Mouse (Mus musculus) hindbrain, embryonic 16.5 days (tissue): Measurements from ENCODE around the gene Cuedc1. TPM values are rescaled to one million over a fixed set of nuclear protein-coding genes. Genes with fewer than 3 reads are reported as not detected.
A peak's percentile ranks its signal among the peaks of the same experiment; 100 is the strongest.

Experiments used
- ATAC-seq: fragments of 200-750 bp; cut with Nextera tagmentation; 2 replicates; pipeline ENCODE4 v1.8.0; 2017; ENCODE audit warnings: moderate TSS enrichment, moderate library complexity
- H3K27ac ChIP-seq: fragments of 300-500 bp; sonication (generic); 2 replicates; pipeline ENCODE4 v1.5.1; 2014; ENCODE audit warnings: low read depth, mild to moderate bottlenecking, control low read depth, low read length, moderate library complexity
- H3K27me3 ChIP-seq: fragments of 300-500 bp; sonication (generic); replicated peaks from 2 replicates; pipeline ENCODE4 v1.6.1; 2014; ENCODE audit warnings: low read length; ENCODE audit not compliant: control insufficient read depth, insufficient read depth
- H3K36me3 ChIP-seq: fragments of 300-500 bp; sonication (generic); 2 replicates; pipeline ENCODE4 v1.6.1; 2014; ENCODE audit warnings: mild to moderate bottlenecking, low read length, moderate library complexity, mixed read lengths; ENCODE audit not compliant: control insufficient read depth, insufficient read depth
- H3K4me1 ChIP-seq: fragments of 300-500 bp; sonication (generic); 2 replicates; pipeline ENCODE4 v1.6.1; 2014; ENCODE audit warnings: low read depth, low read length; ENCODE audit not compliant: control insufficient read depth, insufficient read depth
- H3K4me2 ChIP-seq: fragments of 300-500 bp; sonication (generic); 2 replicates; pipeline ENCODE4 v1.6.1; 2014; ENCODE audit warnings: mild to moderate bottlenecking, low read length, control low read depth, moderate library complexity
- H3K4me3 ChIP-seq: fragments of 300-500 bp; sonication (generic); 2 replicates; pipeline ENCODE4 v1.5.1; 2014; ENCODE audit warnings: mild to moderate bottlenecking, low read length, control low read depth, moderate library complexity
- H3K9ac ChIP-seq: fragments of 300-500 bp; sonication (generic); 2 replicates; pipeline ENCODE4 v1.6.1; 2014; ENCODE audit warnings: low read depth, mild to moderate bottlenecking, control low read depth, low read length, moderate library complexity
- H3K9me3 ChIP-seq: fragments of 300-500 bp; sonication (generic); 2 replicates; pipeline ENCODE4 v1.6.1; 2014; ENCODE audit warnings: mild to moderate bottlenecking, low read length, moderate library complexity; ENCODE audit not compliant: control insufficient read depth
- WGBS: fragments of 180-500 bp; shearing (Covaris S2); extraction: QIAGEN DNeasy Blood & Tissue Kit; methylation state at CpG from one replicate; pipeline ENCODE4 v1.1.7; 2014; 5-methylcytosine and 5-hydroxymethylcytosine counted together
- polyA plus RNA-seq: library from polyadenylated mRNA; unstranded; fragments of >200 nt; fragmentation: Nextera tagmentation; extraction: Ambion mirVana; gene quantifications from 2 replicates; pipeline ENCODE4 v1.2.1, GENCODE M21; 2015

The Cuedc1 gene
- polyA plus RNA-seq, 1 experiment from 2014 or later: 29.9 TPM

GRCm38 (mm10) chr11:88168611-88169010 lies 70.8 kb downstream of the Cuedc1 start:
- Histone ChIP-seq H3K36me3 (no peaks in the 10 kb centered on the region), H3K9me3 (no peaks in the 10 kb centered on the region), H3K4me2 (no peak overlapping the region), H3K9ac (no peak overlapping the region), H3K4me1 (peaks cover 16% of the 10 kb centered on the region), H3K4me3 (no peak overlapping the region), H3K27me3 (no peaks in the 10 kb centered on the region), H3K27ac (no peak overlapping the region)
- no peak for ATAC-seq
- WGBS: 30% methylated on average over 3 of the region's 3 CpGs

DNA sequence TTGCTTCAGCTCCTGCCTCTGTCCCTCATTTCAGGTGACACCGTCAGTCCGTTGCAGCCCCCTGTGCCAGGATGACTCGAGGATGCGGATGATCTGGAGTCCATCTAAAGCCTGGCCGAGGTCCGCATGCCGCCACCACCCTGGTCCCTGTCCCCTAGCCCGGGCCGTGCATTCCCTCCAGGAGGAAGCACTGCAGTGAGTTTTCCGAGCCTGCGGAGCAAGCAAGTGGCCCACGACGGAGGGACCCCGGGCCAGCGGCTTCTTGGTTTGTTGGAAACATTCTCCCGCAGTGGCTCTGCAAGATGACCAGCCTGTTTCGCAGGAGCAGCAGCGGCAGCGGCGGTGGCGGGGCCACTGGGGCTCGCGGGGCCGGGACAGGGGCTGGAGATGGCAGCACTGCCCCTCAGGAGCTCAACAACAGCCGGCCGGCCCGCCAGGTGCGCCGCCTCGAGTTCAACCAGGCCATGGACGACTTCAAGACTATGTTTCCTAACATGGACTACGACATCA lies 71.7 kb downstream of the Cuedc1 start:
- no peak overlapping the region for H3K4me3 ChIP-seq
- H3K4me1 ChIP-seq: peaks cover 15% of the 10 kb centered on the region
- 31% methylated on average over 32 of the region's 32 CpGs for WGBS
- no peak overlapping the region for H3K27ac ChIP-seq
- no peak overlapping the region for H3K4me2 ChIP-seq
- peak overlapping the region; percentile 25; the same call in 1 of the 2 replicates for H3K9ac ChIP-seq
- H3K9me3 ChIP-seq: no peaks in the 10 kb centered on the region
- H3K27me3 ChIP-seq: no peaks in the 10 kb centered on the region
- no peaks in the 10 kb centered on the region for H3K36me3 ChIP-seq
- ATAC-seq: no peak

DNA sequence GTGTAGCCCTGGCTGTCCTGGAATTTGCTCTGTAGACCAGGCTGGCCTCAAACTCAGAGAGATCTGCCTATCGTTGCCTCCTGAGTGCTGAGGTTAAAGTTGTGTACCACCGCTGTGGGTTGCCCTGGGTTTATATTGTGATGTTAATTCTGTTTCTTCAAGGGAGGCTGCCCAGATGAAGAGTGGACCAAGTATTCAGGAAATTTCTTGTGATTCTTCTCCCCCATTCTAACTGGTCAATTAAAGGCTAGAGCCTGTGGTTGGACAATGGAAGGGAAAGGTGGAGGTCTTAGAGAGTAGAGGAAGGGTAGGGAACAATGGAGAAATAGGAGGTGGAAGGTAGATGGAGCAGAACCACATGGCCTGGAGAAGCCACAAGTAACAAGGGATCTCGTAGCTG lies 72.7 kb downstream of the Cuedc1 start:
- Histone ChIP-seq H3K4me2 (no peak overlapping the region), H3K9me3 (no peaks in the 10 kb centered on the region), H3K4me3 (no peak overlapping the region), H3K9ac (no peak overlapping the region), H3K36me3 (no peaks in the 10 kb centered on the region), H3K27ac (no peak overlapping the region), H3K4me1 (peaks cover 13% of the 10 kb centered on the region), H3K27me3 (no peaks in the 10 kb centered on the region)
- no peak for ATAC-seq
- 45% methylated on average over 3 of the region's 3 CpGs for WGBS

DNA sequence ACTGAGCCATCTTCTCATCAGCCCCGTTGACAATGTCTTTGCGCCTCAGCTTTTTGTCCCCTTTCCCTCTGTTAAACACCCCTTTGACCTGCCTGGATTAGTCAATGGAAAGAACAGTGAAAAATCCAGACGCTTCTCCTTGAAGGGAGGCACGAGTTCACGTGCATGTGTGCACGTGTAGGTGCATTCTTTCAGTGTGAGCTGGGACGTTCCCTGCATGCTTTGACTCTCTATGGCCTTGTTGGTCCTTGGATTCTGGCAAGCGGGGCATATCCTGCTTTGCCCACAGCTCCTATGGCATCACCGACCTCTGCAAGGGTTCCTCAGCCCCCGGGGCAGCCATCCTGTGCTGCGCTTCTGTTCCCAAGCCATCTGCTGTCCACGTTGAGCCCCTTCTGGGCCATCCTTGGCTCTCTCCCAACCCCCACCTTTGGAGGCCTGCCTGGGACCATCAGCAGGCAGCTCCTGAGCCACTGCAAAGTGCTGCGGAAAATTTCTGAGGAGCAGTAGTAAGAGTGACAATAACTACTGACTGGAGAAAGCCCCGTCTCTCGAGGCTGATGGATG lies 74.1 kb downstream of the Cuedc1 start:
- H3K4me2 ChIP-seq: no peak overlapping the region
- no peak overlapping the region for H3K4me3 ChIP-seq
- peaks cover 10% of the 10 kb centered on the region for H3K4me1 ChIP-seq
- H3K9me3 ChIP-seq: no peaks in the 10 kb centered on the region
- H3K27ac ChIP-seq: no peak overlapping the region
- H3K27me3 ChIP-seq: no peaks in the 10 kb centered on the region
- no peak overlapping the region for H3K9ac ChIP-seq
- WGBS: 56% methylated on average over 15 of the region's 15 CpGs
- no peaks in the 10 kb centered on the region for H3K36me3 ChIP-seq
- no peak for ATAC-seq

DNA sequence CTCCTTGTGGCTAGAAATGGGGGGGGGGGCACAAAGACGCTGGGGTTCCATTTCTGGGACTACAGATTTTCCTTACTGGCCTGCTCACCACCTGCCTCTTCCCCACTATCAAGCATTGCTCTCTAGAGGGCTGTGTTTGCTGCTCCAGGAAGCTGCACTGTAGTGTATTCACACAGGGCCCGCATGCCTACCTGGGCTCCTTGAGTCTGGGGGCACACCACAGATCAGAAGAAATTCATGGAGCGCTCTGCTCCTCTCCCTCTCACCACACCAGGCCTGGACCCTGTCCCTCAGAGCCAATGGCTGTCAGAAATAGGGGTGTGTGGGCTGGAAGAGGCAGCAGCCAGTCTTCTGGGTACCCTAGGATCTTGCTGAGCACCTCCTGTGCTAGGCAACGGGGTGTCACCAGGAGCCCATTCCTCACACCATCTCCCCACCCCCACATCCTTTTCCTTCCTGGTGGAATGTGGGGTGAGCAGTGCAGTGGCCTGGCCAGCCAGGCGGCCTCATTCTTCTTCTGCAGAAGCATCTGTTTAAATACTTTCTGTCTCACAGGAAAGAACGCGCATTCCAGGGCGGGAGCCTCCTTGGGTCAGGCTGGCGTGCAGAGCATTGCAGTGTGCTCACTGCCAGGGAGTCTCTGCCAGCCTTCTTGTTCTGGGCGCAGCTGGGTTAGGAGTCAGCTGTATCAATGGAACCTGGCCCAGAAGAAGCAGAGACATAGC lies 74.9 kb downstream of the Cuedc1 start:
- peak overlapping the region; percentile 24; the same call in 1 of the 2 replicates for H3K27ac ChIP-seq
- no peaks in the 10 kb centered on the region for H3K27me3 ChIP-seq
- no peaks in the 10 kb centered on the region for H3K9me3 ChIP-seq
- peaks cover 10% of the 10 kb centered on the region for H3K4me1 ChIP-seq
- H3K36me3 ChIP-seq: peaks cover 5% of the 10 kb centered on the region; the same call in 1 of the 2 replicates
- H3K9ac ChIP-seq: no peak overlapping the region
- ATAC-seq: peak; percentile 80
- no peak overlapping the region for H3K4me3 ChIP-seq
- H3K4me2 ChIP-seq: no peak overlapping the region
- WGBS: 30% methylated on average over 10 of the region's 10 CpGs

DNA sequence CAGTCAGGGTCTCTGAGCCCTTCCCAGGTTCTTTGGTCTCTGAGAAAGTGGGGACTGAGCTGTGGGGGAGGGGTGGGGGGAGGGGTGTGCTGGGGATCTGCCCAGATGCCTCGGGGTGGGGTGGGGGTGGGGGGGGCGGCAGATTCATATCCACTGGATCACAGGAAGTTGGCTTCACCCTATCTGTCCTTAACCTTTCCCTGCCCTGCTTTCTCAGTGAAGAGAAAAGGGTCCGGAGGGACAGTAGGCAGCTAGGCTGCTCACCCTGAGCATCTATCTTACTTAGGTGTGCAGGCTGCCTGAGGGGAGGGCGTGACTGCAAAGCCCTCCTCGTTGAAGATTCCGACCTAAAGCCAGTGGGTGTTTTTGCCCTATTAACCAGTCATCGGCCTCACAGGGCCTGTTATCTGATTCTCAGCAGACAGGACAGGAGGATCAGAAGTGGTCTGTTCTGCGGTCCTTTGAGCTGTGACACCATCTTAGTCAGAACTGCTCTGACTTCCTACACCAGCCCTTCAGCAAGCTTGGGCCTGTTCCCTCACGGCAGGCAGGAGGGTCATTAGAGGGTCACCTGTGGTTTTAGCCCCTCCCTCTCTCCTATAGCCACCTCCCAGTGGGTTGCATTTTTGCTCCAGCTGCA lies 75.6 kb downstream of the Cuedc1 start:
- Histone ChIP-seq H3K4me1 (peaks cover 10% of the 10 kb centered on the region), H3K4me3 (no peak overlapping the region), H3K36me3 (peaks cover 5% of the 10 kb centered on the region; the same call in 1 of the 2 replicates), H3K9ac (no peak overlapping the region), H3K9me3 (no peaks in the 10 kb centered on the region), H3K27me3 (no peaks in the 10 kb centered on the region), H3K27ac (no peak overlapping the region; the same call in 1 of the 2 replicates), H3K4me2 (no peak overlapping the region)
- 23% methylated on average over 8 of the region's 9 CpGs for WGBS
- ATAC-seq: no peak

GRCm38 (mm10) chr11:88180467-88180958 lies 82.7 kb downstream of the Cuedc1 start:
- no peaks in the 10 kb centered on the region for H3K27me3 ChIP-seq
- no peak overlapping the region for H3K4me3 ChIP-seq
- peak; percentile 77 for ATAC-seq
- no peak overlapping the region for H3K9ac ChIP-seq
- H3K4me1 ChIP-seq: peaks cover 20% of the 10 kb centered on the region
- peaks cover 12% of the 10 kb centered on the region for H3K36me3 ChIP-seq
- peak overlapping the region; percentile 70 for H3K27ac ChIP-seq
- H3K4me2 ChIP-seq: no peak overlapping the region; the same call in 1 of the 2 replicates
- no peaks in the 10 kb centered on the region for H3K9me3 ChIP-seq
- 8% methylated on average over 6 of the region's 6 CpGs for WGBS

DNA sequence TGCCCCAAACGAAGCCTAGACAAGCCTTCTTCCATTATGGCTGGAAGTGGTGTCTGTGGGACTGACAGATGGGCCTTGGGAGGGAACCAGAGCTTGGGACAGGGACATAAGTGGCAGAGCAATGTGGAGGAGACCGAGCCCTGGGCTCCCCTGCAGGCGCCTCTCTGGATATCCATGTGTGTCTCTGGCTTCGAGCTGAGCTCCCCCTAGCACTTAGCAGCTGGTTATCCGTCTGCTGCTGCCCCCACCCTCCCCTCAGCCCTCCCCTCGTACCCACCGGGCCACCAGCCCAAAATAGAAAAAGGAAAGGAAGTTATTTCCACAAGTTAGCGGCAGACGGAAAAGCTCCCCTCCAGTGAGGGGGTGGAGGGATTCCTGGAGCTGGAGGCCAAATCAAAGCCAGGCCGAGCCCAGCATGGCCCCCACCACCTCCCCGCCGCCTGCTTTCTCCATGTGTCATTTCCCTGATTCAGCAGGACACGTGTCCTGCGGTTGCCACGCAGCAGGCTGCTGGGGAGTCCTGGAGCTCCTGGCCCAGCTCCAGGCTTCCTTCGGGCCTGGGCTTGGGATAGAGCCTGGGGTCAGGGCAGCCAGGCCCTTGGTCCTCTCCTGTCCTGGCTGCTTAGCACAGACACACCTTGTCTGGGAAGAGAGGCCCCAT lies 83.2 kb downstream of the Cuedc1 start:
- Histone ChIP-seq H3K4me1 (peaks cover 20% of the 10 kb centered on the region), H3K4me3 (no peak overlapping the region), H3K27ac (peak overlapping the region; percentile 70), H3K9ac (no peak overlapping the region), H3K36me3 (peaks cover 12% of the 10 kb centered on the region), H3K9me3 (no peaks in the 10 kb centered on the region), H3K4me2 (no peak overlapping the region; the same call in 1 of the 2 replicates), H3K27me3 (no peaks in the 10 kb centered on the region)
- WGBS: 3% methylated on average over 16 of the region's 16 CpGs
- peak; percentile 84 for ATAC-seq
